Mouse (Mus musculus): ENCODE data around the gene Tep1.
"Not testable (repeated sequence)": the region's sequence is repeated elsewhere in the genome, so short reads cannot be mapped to it uniquely, and the experiment has no call there.

The Tep1 gene

DNA sequence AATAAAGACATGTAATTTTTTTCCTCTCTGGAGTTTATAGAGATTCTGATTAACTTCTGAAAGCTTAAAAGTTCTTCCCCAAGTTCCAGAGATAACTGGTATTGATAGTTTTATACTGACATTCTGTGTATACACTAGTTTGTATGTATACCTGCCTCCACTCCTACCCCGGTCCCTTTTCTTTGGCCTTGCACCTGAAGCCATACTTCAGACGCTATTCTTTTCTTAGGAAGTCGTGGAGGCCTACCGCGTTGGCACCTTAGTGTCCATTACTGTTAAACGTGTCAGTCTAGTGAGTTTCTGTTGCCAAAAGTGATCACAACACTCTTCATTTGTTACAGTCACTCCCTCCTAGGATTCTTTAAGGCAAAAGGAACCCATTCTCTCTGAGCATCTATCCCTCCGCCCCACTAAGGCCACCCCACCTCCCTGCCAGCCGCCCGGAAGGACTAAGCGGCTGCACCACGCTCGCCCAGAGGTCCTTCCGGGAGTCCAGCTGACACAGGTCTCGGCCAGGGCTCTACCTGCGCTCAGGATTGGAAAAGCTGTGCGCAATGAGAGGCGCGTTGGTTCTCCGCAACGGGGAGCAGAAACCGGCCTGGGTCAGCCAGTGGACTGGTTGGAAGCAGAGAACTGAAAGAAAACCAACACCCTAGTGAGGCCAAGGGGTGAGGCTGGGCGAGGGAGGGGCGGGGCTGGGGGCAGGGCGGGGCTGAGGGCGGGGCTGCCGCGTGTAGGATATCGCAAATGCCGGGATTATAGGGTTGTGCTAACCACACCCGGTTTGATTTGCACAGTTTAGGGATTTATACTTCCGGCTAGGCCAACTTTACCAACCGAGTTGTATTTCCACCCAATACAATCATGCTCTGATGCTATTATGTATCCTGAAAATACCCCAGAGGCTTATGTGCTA lies at the start of gene Tep1:
TSS of gene Tep1 (minus strand) at position 672 of the 916 bp plus-strand sequence.
- DNase-seq, result peak; percentile 76

DNA sequence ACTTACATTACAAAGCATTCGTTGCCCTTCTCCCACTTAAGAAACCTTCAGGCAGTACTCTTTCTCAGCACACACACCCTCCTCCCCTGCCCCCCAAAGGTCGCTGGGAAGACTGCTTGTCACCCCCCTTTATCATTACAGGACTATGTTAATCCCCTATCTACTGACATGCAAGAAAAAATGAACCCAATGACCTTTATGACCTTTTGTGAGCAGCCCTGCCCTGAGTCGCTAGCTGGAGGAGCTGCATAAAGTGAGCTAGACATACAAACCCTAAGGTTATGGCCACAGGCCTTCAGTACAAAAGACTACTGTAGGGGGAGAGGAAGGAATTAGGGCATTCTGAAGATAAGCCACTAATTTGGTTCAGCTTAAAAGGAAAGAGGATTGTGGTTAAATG lies 41.0 kb upstream of the Tep1 start:
- no peak for DNase-seq

DNA sequence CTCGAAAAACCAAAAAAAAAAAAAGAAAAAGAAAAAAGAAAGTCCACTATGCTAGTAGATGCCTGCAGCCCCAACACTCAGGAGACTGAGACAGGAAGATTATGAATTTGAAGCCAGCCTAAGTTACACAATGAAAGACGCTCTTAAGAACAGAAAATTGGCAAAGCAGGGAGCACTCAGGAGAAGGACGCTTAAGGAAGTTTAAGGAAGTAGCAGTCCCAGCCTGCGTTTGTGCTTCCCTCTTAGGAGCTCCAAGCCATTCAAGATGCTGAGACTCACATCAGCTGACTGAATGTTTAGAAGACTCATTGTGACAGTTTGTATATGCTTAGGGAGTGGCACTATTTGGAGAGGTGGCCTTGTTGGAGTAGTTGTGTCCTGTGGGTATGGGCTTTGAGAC lies 37.8 kb upstream of the Tep1 start:
- DNase-seq, result no peak

DNA sequence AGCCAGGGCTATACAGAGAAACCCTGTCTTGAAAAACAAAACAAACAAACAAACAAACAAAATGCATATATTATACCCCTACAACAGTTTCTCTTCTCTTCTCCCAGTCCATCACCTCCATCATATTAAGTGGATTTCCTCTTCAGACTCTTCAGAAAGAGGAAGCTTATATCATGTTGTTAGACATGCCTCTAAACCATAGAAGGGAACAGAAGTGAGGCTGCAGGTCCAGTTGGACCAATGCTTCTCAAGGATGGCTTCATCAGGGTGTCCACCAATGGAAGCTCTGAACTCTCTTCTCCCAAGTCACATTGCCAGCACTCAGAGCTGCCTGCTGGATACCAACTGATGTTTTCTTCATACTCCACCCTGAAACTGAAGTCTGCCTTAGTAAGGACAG lies 35.0 kb upstream of the Tep1 start:
- not testable (repeated sequence) for DNase-seq

DNA sequence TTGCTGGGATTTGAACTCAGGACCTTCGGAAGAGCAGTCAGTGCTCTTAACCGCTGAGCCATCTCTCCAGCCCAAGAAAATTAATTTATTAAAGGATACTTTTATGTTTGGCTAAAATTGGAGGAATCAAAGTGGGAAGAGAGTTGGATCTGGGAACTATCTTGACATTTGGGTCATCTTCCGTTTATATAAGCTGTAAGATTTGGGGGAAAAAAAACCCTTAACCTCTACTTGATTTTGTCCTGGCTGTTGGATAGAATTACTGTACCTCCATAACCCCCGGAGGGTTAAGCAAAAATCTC lies 34.4 kb upstream of the Tep1 start:
- no peak for DNase-seq

DNA sequence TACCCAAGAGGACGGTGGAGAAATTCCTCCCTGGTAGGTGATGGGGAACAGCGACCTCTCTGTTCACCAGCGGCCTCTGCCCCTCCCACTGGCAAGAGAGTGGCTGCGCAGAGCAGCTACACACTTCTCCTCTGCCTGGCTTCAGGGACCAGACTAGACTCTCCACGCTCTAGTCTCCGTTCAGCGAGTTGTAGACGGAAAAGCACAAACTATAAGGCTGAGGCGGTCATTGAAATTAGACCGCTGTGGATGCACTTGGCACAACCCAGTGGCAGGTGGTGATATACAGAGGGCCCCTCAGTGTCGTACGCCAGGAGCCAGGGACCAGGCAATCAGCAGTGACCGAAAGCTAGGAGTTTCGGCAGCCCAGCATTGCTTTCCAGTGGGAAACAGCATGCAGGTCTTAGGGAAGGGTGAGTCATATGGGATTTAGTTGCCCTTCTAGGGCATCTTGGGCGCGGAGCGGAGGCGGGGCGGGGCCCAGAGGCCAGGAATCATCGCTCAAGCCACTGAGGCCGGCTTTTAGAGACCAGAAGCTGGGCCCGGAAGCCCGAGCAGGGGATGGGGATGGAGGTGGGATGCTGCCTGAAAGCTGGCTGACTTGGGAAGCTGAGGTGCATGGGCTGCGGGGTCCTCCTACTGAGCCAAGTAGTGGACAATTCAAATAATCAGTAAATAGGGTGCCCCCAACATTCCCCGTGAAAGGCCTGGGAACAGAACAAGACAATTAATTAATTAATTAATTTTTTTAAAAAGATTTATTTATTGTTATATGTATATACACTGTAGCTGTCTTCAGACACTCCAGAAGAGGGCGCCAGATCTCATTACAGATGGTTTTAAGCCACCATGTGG lies 33.8 kb upstream of the Tep1 start:
- no peak for DNase-seq

DNA sequence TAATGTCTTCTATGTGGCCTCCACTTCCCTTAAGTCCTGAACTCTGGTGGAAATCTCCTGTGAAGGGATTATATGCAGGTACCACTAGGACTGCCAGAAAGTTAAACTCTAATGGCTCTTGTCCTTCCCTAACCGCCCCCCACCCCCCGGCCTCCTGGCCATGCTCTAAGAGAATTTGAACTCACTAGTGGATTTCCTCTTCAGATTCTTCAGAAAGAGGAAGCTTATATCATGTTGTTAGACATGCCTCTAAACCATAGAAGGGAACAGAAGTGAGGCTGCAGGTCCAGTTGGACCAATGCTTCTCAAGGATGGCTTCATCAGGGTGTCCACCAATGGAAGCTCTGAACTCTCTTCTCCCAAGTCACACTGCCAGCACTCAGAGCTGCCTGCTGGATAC lies 27.6 kb upstream of the Tep1 start:
- not testable (repeated sequence) for DNase-seq

DNA sequence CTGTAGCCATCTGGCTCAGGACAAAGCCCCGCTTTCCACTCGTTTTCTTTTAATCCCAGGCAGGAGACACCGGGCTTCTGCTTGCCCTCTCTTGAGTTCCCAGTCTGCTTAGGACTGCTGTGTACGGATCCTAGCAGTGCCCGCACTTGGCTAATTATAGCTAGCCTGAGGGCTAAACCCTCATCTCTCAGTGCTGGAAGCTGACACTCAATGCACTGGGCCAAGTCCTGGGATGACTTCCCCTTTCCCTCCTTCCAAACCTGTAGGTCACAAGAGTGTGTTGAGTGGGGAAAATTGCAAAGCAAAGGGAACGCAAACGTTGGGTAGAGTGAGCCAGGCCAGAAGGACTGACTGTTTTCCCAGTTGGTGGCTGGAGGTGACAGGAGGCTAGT lies 27.0 kb upstream of the Tep1 start, which contains the start of gene Klhl33:
TSS of gene Klhl33 (minus strand) at position 134 of the 392 bp plus-strand sequence.
- no peak for DNase-seq

DNA sequence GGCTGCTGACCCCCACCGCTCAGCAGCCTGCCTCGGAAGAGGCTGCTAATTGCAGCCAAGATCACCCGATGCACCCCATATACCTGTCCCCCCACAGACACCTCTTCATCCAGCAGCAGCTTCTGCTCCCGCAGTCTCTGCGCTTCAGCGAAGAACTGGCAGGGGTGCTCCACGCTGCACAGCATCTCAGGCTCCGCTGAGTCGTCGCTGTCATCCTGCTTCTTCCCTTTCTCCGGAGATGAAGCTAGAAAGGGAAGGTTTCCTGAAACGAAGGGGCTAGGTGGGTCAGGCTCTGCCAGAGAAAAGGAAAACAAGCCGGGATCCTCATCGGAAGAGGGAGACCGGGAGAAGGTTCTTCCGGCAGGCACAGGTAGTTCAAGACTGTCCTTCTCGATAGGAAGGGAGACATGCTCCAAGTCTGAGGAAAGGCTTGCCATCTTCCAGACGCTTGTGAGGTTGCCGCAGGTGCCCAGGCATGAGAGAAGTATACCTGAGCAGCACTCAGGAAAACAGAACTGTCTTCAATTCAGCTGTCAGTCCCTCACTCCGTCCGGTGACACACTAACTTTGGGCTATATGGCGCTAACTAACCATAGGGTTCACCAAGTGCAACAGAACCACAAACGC lies 26.5 kb upstream of the Tep1 start:
- DNase-seq, result no peak

DNA sequence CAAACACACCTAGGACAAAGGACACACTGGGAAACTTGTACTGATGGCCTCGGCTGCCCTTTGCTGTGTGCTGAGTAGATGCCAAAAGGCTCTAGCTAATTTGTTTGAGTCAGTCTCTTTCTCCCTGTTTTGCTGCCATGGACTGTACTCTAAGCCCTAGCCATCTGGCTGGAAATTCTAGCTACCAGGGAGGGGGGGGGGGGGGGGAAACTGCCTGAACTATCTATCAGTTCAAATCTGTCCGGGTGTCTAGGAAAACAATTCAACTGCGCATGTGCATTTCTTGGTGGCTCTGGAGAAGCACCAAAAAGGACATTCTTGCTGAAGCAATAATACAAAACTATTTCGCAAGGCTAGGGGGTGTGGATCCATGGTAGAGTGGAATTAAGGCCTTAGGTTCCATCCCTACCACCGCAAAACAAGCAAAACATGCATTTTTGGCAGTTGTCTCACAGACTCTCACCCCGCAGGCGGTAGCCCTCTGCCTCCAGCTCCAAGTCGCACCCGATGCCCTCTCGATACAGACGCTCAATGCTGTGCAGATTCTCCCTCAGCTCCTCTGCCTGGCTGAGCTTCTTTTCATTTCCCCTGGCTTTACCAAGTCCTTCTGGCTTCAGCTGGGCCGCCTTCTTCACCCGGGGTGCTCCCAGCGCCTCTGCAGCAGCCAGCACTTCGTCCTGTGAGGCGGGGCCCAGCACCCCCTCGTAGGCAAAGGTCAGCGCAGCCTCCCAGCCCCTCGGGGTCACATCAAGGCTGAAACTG lies 25.8 kb upstream of the Tep1 start:
- no peak for DNase-seq

DNA sequence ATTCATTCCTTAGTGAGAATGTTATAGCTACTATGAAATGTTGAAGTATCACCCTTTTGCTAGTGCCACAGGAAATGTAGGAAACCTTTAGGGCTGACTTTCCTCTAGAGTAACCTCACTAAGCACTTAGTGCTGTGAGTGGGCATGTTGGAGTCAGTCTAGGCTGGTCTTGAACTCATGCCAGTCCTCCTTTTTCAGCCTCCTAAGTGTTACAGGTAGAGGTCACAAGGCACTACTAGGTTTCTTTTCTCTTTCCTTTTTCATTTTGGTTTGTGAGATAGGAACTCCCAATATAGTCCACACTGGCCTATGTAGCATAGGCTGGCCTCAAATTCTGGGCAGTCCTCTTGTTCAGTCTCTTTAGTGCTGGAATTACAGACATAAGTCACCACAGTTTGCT lies 25.0 kb upstream of the Tep1 start:
- DNase-seq, result no peak

DNA sequence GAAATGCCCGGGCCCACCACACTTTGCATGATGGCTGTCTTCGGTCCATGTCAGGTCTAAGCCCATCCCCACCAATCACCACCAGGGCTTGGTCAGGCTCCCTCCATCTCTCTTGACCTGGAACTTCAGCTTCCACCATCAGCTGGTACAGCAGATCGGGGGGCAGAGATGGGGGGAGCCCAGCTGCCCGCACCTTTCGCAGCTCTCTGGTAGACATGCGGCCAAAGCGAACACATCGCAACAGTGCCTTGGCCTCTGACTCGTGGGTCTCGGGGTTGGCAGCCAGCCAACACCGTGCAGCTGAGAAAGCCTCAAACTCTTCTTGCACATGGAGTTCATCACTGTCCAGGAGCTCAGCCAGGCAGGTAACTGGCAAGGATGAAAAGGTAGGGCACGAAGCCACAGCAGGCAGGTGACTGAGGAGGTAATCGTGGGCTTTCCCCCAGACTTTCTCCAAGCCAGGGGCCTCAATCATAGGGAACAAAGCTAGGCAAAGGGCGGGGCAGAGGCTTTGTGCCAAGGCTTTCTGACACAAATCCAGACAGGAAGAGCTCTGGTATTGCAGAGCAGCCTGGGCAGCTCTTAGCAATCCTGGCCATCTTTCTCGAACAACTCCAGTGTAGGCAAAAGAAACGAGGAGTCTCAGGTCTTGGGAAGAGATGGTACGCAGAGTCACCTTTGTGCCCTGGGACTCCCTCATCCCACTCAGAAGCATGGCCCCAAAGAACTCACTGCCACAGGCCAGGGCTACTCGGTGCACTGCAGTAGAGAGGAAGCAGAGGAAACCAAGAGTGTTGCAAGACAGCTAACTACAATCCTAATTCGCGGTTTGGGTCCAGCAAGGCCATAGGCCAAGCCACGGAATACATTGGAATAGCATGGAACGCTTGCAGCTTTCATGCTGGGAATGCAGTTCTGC lies 22.4 kb upstream of the Tep1 start:
- no peak for DNase-seq

DNA sequence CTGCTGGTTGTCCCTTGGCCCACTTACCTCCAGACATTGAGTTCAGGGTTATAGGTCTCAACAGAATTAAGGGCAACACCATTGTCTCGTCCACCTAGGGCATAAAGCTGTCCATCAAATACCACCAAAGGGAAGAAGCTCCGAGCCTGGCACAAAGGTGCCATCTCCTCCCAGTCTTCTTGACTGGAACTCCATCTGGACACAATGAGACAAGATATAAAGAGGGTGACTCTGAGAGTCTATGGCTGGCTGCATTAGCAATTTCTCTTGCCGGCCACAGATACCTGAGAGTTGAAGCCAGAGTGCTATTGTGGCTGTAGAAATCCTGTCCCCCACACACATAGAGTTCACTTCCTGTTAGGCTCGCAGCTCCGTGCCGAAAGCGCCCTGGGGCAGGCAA lies 21.7 kb upstream of the Tep1 start:
- no peak for DNase-seq

DNA sequence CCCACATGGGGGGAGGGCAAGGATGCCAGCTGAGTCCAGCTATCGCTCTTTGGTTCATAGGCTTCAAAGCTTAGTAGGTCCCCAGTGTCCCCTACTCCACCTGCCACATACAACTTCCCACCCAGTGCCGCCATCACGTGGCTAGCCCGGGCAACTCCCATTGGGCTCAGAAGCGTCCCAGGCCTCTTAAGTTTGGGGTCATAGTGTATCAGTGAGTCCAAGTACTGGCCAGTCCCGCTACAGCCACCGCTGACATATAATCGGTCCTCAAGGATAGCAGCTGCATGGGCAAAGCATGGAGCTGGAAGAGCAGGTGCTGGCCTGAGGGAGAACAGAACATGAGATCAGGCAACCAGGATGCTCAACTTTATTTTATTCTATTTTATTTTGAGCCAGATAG lies 21.3 kb upstream of the Tep1 start:
- DNase-seq, result no peak

DNA sequence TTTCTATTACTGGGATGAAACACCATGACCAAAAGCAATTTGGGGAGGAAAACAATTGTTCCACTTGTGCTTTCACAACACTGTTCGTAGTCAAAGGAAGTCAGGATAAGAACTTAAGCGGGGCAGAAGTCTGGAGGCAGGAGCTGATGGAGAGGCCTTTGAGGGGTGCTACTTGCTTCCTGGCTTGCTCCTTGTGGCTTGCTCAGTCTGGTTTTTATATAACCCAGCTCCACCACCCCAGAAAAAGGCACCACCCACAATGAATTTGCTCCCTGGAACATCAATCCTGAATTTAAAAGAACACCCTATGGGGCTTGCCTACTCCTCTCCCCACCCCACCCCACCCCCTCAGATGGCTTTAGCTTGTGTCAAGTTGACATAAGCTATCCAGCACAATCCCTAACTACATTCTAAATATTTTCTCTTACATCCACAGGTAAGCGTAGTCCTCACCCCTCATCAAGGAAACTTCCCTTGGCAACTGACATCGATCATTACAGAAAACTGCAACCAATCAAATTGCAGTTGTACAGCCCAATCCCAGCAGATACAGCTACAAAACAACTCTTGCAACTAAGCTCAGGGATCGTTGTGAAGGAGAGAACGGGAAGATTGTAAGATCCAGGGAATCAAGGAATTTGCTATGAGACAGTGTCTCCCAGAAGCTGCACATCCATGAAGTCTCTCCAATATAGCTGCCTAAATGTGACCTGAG lies 6.0 kb upstream of the Tep1 start:
- DNase-seq, result no peak

DNA sequence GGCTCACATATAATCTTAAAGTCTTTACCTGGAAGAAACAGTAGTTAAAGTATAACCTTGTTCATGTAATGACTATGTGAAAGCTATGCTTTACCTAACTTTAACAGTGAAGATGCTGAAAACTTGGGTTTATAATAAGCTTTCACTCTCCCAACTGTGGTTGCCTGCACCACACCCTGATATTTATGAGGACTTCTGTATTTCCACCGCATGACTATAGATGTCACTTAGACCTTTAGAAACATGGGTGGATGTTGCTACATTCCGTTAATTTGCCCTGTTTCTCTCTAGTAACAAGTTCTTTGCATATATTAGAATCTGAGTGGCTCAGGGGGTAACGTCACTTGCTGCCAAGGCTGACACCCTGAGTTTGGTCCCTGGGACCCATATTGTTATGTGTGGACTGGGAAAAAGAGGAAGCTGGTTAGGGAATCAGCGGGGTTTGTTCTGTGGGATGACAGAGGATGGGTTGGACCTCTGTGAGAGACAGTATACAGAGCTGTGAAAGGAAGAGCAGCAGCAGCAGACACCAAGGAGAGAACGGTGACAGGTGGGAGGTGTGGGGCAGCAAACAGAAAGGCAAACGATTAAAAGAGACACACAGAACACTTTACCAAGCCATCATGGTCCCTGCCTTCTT lies 5.4 kb upstream of the Tep1 start:
- DNase-seq, result no peak

DNA sequence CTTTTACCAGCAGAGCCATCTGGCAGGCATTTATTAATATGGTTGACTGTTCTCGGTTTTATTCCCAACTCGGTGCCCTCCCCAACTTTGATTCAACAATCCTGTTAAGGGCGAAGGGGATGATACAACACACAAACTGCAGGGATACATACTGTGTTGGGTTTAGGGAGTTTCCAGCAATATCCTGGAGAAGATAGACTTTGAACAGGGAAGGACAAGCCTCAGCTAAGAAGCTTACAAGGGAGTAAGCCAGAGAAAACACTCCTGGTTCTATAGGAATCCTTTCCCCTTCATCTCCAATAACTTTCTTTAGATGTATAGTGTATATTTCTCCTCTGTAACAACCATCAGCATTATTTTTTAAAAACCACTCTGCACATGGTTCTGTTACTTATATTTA lies 4.8 kb upstream of the Tep1 start:
- no peak for DNase-seq

DNA sequence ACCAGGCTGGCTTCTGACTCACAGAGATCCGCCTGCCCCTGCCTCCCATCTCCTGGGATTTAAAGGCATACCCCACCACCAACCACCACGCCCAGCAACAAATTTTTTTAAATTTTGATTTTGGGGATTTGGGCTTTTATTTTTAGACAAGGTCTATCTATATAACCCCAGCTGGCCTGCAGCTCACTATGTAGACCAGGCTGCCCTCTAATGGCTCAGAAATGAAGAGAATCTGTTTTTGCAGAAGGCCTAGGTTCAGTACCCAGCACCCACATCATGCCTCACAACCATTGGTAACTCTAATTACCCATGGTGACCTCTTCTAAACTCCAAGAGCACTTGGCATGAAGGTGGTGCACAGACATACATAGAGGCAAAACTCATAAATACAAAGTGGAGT lies 924 bp upstream of the Tep1 start:
- no peak for DNase-seq

DNA sequence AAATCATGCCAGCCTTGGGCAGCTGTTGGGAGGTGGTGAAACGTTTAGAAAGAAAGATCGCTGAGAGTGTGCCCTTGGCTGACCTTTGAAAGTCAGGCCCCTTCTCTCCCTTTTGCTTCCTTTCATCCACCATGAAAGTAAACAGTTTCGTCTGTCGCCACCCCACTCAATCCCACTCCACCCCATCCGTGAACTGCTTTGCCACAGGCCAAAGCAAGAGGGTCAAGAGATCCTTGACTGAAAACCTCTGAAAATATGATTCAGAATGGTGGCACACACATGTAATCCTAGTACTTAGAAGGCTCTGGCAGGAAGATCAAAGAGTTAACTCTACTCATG lies 414 bp upstream of the Tep1 start:
- DNase-seq, result no peak

DNA sequence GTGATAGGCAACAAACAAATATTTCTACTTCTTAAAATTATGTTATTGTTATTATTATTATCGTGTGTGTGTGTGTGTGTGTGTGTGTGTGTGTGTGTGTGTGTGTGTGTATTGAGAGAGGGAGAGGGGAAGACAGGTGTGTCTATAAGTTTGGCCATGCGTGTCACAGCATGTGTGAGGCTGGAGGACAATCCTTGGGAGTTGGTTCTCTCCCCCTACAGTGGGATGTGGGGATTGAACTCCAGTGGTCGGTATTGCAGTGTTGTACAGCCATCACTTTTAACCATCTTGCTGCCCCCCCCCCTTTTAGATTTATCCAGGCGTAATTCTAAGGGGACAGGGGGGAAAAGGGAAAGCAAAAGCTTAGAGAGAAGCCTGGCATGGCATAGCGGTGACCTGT lies 1.7 kb downstream of the Tep1 start:
- no peak for DNase-seq

DNA sequence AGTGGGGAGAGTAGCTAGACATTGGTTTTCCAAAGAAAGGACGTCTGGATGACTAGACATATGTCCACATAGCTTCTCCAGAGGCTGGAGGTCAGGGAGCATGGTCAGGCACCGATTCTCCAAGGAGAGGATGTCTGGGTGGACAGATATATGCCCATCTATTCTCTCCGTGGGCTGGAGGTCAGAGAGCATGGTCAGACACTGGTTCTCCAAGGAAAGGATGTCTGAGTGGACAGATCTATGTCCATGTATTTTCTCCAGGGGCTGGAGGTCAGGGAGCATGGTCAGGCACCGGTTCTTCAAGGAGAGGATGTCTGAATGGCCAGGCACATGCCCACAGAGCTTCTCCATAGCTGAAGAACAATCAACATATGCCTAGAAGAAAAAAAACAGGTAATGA lies 2.1 kb downstream of the Tep1 start:
- no peak for DNase-seq

All from thymus, postnatal 25 days (tissue).